Mouse (Mus musculus) gastrocnemius, postnatal 10 days (tissue): ENCODE measurements around the gene Disc1. TPM values are rescaled to one million over a fixed set of nuclear protein-coding genes. Genes with fewer than 3 reads are reported as not detected.

Source experiments
- DNase-seq: peaks from one replicate; pipeline ENCODE4 v3.0.0; 2021; ENCODE audit warnings: mixed read lengths
- total RNA-seq, 2 experiments: library from RNA; stranded (reverse); gene quantifications; 2 replicates each; pipeline ENCODE4 v1.2.3; 2021

Gene Disc1
- total RNA-seq, 2 experiments from 2014 or later: 2.6 to 4.0 TPM

DNA sequence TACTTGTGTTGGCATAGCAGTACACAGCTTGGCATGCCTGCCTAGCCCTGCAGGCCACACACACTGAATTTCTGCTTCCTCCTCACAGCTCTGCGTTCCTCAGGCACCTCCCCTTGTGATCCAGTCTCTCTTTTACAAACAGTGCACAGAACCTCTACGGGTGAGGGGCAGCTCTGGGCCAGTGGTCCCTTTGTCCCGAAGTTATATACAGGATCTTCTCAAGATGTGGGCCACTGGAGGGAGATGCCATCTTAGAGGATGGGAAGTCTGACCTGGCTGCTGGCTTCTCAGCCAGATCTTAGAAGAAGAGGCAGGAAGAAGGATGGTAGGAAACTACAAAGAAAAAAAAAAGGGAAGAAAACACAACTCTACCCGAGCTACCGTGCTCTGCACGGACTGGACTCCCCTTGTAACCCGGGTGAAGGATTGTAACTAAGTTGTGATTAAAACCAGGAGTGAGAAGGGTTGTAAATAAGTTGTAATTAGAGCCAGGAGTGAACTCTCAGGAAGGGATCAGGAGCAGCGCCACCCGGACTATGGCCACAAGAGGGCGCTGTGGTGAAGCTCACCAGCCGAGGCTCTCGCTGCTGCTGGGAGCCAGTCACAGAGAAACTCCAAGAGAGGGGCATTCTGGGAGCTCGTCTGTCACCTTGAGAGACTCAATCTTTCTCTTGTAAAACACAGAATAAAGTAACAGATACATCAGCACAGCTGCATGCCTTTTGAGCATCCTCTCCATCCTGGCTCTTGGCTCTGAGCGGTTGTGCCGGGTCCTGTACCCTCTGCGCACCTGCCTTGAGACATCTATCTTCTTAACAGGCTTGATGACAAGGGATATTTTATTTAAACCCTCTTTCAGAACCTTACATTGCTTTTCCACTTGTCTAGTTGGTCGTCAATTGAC is 129.8 kb downstream of the Disc1 start:
- peak; percentile 92 for DNase-seq

DNA sequence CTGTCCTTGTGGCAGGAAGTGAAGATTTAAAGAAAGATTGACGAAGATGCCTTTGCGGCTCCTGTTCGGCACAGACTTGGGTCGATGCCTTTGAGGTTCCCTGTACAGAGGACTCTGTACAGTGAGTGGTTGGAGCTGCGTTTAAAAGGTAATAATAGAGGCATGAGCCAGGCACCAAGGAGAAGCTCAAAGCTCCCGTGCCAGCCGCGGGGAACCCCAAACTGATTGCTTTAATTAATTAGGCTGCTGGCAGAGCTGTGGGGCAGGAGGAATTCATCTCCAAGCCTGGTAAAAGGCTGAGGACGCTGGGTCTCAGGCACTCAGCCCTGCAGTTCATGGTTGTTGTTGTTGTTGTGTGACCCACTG is 130.4 kb downstream of the Disc1 start:
- DNase-seq: no peak

DNA sequence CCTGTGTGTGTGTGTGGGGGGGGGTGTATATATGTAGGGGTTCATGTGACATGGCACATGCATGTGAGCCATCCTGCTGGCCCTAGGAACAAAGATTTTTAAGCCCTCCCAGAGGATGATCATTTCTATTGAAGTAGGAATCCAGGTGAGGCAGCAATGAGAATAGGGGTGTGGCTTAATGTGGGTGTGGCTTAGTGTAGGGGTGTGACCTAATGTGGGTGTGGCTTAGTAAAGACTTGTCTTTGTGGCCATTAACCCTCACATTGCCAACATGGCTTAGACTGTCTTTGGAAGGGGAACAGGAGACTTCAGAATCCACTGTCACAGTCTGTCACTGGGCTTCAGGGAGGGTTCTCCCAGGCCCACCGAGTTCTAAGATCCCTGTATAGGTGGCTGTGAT is 130.9 kb downstream of the Disc1 start:
- no peak for DNase-seq

DNA sequence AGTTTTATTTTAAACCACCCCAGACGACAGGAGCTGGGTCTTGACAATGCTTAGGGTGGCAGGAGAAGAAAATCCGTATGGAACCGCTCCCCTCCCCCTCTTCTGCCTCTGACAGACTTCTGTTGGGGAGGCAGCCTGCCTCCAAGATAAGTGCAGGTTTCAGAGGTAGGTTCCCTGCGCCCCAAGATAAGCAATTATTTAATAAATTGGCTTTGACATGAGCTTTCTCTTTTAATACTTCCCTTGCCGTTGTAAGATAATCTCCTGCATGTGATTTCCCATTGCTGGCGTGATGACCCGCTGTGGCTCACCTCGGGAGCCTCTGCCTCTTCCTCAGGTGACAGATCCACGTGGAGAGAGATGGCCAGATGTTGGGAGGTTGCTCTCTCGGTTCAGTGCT is 133.0 kb downstream of the Disc1 start:
- no peak for DNase-seq

DNA sequence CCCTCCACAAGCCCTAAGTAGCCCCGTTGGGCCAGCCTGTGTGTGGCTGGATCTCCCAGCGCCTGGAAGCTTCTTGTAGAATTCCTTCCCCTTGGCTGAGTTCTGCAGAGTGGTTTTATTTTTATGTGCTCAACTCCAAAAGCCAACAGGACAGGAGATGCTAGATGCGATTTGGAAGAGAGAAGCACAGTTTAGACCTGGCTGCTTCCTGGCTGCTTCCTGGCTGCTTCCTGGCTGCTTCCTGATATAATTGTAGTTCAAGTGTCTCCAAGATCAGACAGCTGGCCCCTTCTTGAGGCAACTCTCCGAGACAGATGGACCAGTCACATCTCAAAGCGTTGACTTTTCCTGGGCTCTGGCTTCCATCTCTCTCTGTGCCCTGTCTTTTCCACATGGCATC is 139.7 kb downstream of the Disc1 start:
- no peak for DNase-seq

DNA sequence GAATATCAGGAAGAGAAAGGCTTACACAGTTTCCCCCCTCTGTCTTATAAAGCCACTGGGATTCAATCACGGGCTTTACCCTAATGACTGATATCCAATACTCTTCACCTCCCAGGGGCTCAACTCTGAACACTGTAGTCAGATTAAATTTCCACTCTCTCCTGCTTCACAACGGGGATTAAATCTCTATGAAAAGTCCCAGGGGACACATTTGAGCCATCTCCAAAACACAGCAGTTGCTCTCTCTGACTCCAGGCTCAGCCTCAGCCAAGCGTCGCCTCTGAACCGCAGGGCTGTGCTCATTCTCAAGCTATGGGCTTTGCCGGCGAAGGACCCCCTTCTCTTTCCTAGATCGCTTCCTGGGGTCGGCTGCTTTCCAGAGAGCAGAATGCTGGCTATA is 141.1 kb downstream of the Disc1 start:
- no peak for DNase-seq

DNA sequence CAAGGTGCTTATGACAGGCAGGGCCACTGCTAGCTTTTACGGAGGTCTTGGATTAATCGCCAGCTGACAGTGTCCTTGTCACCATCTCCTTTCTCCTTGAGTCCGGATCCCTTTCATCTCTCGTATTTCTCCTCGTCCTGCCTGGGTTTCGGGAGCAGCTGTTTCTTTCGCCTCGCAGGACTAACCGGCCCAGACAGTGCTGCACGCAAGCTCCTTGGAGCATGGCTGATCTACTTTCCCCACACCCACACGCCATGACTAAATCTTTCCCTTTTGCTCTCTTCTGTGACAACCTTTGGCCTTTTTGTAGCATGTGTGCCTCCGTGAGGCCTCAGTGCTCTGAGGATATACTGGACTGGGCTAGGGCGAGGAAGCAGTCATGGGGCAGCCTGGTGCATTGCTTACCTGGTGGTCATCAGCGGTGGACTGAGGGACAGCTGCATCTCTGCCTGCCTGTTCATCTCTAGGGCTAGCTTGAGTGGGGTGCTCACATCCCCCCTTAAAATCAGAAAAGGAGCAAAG is 142.6 kb downstream of the Disc1 start:
- DNase-seq: no peak

DNA sequence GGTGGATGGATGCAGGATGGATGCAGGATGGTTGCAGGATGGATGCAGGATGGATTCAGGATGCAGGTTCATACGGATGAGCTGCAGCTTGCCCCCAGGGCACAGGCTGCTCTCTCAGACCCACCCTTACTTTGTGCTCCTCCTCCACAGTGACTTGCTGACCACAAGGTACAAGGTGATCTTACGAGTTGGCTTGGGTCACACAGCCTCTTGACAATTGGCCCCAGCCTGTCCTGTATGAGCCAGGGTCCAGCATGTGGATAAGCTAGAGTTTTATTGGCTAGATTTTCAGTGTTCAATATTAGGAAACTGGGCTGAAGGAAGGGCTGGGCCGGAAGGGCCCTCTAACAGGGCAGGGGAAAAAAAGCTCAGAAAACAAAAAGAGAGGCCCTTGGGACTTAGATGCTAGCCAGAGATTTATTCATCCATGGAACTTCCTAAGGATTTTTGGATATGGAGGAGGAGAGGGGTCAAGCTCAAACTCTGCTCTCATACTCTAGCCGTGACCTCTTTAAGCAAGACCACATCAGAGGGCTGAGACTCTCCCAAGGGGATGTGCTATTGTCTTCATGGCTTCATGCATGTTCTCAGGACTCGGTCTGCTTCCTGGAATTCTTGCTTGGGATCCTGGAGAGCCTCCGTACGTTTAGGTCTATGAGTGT is 143.5 kb downstream of the Disc1 start:
- DNase-seq: no peak

DNA sequence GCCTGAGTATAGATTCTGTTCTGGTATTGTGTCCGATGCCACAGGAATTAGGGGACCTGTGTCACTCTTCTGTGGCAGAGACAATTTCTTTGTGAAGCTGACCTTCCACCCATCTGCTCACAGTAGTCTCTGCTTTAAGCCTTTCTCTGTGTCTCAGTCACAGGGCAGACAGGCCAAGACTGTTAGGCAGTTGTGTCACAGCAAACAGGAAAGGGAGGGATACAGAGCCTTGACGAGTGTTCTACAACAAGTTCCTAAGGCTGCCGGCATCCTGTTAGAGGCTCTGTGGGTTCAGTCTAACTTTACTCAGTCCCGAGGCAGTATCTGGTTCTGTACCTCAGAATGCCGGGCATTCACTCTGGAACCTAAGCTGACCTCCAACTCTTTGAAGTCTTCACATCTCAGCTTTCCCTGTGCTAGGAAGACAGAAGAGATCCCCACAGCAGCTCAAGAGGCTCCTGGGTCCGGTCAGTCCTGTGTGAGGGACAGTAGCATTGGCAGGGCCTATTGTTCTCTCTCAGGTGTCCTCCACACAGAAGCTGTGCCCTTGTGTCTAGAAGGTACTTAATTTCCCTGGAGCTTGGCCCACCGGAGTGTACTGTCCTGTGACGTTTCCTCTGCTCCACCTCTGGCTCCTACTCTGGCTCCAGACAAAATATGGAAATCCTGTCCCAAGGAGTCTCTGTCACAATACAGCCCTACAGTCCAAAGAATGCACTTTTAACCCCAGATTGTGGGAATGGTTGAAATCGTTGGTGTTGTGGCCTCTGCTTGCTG is 144.6 kb downstream of the Disc1 start:
- no peak for DNase-seq

DNA sequence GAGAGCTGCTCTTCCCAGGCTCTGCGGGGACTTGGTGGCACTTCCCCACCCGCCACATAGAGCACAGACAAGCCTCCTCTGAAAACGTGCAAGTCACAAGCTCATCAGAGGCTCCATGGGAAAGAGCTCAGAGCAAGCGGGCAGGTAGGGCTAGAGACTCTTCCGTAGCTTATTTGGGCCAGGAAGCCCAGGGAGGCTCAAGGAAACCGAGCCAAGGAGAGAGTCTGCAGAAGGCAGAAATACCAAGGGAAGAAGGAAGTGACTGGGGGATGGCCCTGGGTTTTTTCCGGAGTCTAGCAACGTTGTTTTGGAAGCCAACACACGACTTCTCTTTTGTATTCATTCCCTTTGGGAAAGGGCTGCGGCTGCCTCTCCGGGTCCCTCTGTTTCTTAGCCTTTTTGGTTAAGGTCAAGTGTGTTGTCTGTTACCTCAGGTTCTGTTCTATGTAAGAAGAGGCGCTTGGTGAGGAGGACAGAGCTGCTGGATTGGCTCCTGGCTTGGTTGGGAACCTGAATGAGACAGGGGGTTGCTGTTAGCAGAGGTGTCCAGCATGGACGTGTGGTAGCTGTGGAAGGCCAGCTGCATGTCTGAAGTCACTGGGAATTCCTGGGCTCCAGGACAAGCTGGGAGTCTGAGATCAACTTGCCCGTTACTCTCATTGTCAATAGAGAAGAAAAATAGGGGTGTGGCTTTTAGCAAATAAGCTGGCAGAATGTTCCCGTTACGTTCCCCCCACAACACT is 145.4 kb downstream of the Disc1 start:
- DNase-seq: no peak

DNA sequence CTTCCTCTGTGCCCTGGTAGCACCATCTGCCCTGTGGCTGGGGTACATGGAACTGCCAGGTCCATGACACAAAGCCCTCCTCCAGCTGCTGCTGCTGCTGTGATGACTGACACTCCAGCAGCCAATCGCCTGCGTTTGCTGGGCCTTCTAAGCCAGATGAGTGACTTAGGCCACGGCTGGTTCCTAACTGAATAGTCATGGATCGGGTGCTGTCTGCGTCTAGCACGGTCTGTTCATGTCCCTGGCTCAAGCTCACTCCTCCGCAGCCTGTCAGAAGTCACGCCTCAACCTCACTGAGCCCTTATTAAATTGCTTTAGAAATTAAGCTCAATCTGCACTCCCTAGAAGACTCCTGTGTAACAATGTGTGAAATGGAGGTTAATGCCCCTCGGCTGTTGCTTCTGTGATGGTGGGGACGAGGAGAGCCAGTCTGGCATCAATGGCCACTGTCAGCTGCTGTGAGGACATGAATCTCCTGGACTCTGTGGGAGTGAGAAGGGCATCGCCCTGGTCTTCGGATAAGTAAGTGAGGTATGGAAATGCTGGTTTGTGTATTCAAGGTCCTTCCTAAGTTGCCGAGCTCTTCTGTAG is 146.4 kb downstream of the Disc1 start:
- no peak for DNase-seq

DNA sequence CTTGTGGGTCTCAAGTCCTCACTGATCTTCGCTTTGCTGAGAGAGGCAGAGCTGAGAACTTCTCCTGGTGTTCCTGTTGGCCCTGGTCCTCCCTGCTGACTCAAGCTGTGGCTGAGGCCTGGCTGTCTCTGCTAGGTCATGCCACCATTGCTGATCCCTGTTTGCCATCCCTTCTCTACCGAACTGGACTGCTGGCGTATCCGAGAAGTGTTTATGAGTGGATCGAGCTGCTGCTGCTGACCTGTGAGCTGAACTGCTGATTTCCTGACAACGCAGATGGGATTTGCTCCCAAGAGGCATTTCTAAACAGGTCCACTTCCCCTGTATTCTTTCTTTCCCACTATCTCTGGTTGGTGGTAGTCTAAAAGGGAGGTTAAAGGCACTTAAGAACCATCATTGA is 147.7 kb downstream of the Disc1 start:
- DNase-seq: no peak

DNA sequence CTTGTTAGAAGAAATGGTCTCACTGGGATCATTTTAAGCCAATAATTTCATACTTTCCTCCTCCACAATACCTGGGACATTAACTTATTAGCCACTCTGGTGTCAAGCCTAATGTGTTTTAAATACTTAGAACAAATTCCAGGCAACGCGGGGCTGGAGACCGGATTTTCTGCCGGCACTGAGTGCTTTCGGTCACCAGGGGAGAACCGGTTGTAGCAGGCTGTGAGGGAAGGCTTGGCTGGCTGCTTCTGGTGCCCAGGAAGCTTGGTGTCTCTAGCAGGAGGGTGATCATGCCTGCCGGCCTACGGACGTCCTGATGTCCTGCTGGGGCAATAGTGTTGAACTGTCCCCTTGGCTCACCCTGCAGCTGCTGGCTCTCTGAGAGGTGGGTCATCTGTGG is 149.0 kb downstream of the Disc1 start:
- DNase-seq: no peak

DNA sequence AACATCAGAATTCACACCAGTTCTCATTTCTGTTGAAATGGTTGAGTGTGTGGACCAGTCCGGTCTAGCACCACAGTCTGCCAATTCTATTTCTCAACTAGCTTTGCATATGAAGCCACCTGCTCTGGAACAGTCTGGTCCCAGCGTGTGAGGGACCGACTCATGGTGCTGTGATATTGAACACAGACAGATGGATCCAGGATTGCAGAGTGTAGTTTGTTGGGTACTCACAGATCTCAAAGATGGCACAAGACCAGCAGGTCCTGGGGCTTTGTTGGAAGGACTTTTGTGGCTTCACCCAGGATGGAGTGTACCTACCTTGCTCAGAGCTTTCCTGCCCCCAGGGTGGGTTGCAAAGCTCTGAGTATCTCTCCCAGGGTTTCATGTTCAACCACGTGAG is 151.6 kb downstream of the Disc1 start:
- no peak for DNase-seq

DNA sequence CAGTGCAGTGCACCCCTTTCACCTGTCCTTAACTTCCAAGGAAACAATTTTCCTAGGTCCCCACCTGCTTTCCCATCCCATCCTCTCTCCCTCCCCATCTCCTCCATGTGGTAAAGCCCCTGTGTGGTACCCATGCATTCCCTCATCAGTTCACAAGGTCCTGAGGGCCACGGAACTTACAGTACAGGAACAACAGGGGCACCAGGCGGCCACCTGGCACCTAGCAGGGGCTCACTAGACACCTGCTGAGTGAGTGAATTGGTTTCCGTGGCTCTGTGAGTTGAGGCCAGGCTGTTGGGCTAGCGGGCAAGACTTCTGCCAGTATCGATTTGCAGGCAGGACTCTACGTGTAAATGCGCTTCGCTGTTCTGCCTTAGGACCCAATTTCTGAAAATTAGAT is 152.4 kb downstream of the Disc1 start:
- DNase-seq: no peak

DNA sequence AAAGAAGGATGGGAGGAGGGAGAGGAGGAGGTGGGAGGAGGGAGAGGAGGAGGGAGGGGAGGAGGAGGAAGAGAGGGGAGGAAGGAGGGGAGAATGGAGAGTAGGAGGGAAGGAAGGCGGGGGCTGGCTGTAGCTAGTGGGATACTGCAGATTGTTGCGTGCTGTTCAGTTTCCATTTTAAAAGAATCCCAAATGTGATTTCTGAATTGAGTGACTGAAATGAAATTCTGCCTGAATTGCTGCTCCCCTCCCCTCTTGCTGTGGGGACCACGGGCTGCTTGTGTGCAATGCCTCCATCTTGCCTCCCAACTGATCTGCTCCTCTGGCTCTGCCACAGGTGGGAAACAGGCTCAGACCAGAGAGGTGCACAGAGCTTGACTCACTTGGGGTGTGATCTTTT is 153.0 kb downstream of the Disc1 start:
- no peak for DNase-seq

DNA sequence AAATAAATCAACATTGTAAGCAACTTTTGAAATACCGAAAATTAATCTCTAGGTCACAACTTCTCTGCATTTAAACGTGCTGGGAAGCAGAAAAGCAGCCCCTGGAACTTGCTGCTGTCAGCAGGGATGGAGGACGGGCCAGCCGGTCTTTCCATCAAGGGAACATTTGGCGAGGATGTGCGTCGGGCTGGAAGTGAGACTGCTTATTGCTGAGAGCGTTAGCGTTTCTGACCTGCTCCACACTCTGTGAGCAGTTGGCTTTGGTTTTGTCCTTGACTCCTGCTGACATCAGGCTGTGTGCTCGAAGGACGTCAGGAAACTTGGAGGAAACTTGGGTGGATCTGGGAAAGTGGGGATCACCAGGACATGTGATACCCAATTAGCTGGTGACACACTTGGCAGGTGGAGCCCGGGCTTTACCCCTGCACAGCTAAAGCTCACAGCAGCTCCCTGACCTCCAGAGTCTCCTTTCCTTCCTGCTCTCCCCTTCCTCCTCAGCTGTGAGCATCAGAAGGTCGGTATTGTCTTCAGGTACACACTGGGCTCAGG is 158.7 kb downstream of the Disc1 start:
- peak; percentile 46 for DNase-seq

DNA sequence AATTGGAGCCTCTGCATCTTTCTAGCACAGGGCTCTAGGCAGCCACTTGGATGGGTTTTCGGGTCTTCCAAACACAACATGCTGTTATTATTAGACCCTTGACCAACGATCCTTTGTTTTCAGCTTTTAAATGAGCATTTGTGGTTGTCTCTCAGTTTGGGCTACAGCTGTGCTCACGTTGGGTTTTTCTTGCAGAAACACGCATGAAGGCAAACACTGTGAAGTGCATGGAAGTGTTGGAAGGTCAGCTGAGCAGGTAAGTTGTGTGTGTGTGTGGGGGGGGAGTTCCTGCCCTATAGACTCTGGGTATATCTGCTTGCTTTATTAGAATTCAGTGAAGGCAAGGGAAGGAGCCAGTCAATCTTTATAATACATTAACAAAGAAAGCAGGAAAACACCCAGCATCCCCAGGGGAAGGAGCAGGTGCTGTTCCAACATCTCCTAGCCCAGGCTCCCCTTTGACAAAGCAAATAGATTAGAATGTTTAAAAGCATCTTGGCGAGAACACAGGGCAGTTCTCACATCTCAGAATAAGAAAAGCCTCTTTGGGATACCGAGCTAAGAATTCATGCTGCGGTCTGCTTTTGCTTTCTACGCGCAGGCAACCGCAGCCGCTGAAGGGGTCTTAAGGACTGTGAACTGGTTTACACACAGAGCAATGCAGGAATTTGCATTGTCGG is 164.0 kb downstream of the Disc1 start:
- no peak for DNase-seq

DNA sequence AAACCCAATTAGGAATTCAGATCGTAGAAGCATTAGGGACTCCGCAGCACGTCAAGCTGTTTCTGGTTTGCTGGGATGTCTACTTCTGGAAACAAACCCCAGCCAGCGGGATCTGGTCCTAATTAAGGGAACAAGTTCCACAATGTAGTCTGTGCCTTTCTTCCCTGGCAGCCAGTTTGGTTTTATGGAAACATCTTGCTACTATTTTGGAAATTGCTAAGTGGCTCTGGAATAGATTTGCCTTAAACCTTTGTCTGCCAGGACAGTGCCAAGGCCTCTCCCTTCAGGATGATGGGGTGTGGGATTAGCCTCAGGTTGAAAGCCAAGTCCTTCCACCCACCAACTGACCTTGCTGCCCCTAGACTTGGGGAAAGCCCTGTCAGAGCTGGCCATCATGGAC is 164.7 kb downstream of the Disc1 start:
- DNase-seq: no peak

DNA sequence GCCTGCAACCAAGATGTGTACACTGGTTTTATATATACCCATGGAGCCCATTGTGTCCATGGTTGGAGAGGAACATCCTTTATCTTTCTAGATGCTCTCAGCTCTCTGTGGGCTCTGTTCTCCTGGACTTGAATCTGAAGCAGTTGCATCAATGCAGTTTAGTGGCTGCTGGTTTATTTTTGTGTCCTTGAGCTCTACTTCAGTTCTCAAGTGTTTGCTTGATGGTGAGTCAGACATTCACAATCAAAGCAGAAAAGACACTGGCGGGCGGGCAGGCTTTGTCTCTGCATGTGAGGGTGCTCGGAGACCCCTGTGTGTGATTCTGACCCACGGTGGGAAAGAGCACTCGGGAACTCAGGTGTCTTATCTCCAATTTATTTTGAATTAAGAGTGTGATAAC is 166.6 kb downstream of the Disc1 start:
- no peak for DNase-seq

DNA sequence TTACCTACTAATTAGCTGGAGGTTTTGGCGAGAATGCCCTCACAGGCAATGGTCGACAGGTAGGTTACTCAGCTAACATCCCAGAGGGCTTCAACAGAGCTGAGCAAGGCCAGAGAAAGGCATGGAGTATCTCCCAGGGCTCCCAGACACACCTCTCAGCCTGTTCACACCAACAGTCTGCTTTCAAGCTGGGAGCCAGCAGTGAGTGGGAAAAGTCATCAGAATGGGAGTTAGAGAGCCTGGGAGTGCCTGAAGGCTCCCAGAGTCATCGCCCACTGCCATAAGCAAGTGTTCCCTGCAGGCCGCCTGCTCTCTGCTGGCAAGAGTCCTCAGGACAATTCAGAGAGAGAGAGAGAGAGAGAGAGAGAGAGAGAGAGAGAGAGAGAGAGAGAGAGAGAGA is 167.1 kb downstream of the Disc1 start:
- DNase-seq: no peak
